Mouse (Mus musculus): ENCODE data around the gene Sh2d2a.
A peak's percentile ranks its signal among the peaks of the same experiment; 100 is the strongest.

- TF ChIP-seq GABPA (IDR thresholded peaks at IDR 0.05; ENCODE audit: insufficient replicate concordance, low read depth, low read length) (no peak), MAX (IDR thresholded peaks at IDR 0.05; ENCODE audit: low read length) (peak; percentile 86), CTCF (conservative IDR thresholded peaks at IDR 0.05 in 1 of 2, IDR thresholded peaks at IDR 0.05 in 1 of 2; ENCODE audit: low read depth in 2 of 2, low read length in 2 of 2) (no peak), SMC3 (IDR thresholded peaks at IDR 0.05; ENCODE audit: low read depth, low read length) (no peak), POLR2A (IDR thresholded peaks at IDR 0.05; ENCODE audit: low read depth, low read length) (no peak), ELF1 (IDR thresholded peaks at IDR 0.05; ENCODE audit: low read depth, low read length) (no peak), EP300 (IDR thresholded peaks at IDR 0.05; ENCODE audit: low read length) (no peak), ZNF384 (IDR thresholded peaks at IDR 0.05; ENCODE audit: low read depth, low read length) (no peak), TBP (conservative IDR thresholded peaks at IDR 0.05; ENCODE audit: low read depth, low read length) (no peak), SIN3A (IDR thresholded peaks at IDR 0.05; ENCODE audit: low read length) (no peak), HCFC1 (IDR thresholded peaks at IDR 0.05; ENCODE audit: low read depth, low read length) (no peak), RAD21 (IDR thresholded peaks at IDR 0.05; ENCODE audit: low read depth, low read length) (no peak)
These were observed 42.4 kb upstream of the Sh2d2a start for GRCm38 (mm10) chr3:87804038-87804677.

Data from CH12.LX (cell line).